Mouse (Mus musculus): Measurements from ENCODE around the gene Gm39566. TPM values are rescaled to one million over a fixed set of nuclear protein-coding genes. Genes with fewer than 3 reads are reported as not detected.

Gm39566 gene
- total RNA-seq, 2 experiments from 2014 or later: not detected

- intact Hi-C loops (cut with DNase I): no loop called here
- DNase-seq: no peak
Measured at GRCm38 (mm10) chr11:69835326-69835965, 20.3 kb upstream of the Gm39566 start.

DNA sequence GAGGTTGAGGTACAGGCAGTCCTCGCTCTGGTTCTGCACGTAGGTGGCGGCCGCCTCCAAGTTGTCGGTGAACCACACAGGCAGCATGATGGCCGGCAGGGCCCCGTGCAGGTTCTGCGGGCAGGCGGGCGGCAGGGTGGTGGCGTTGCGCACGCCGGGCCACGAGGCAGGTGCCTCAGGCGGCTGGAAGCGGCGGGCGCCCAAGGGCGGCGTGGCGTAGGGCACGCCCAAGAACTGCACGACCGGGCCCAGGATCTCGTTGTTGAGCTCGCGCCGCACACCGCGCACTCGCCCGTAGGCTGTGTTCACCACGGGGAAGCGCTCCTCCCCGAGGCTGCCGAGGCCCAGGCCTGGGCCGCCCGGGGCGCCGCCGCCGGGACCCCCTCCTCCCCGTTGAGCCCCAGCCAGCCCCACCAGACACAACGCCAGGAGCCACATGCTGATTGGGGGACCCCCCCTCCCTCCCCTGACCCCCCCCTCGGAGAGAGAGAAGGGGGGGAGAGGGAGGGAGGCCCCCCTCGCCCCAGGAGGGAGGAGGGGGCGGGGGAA, 19.0 kb upstream of the Gm39566 start:
- DNase-seq: peak in 1 of 2 experiments; percentile 35
- intact Hi-C loops (cut with DNase I): no loop called here

- intact Hi-C loops (cut with DNase I): no loop called here
- no peak for DNase-seq
Measured at GRCm38 (mm10) chr11:69833554-69833953, 18.5 kb upstream of the Gm39566 start.

- DNase-seq: no peak
- intact Hi-C loops (cut with DNase I): no loop called here
Measured at GRCm38 (mm10) chr11:69828832-69829231, 13.7 kb upstream of the Gm39566 start.

DNA sequence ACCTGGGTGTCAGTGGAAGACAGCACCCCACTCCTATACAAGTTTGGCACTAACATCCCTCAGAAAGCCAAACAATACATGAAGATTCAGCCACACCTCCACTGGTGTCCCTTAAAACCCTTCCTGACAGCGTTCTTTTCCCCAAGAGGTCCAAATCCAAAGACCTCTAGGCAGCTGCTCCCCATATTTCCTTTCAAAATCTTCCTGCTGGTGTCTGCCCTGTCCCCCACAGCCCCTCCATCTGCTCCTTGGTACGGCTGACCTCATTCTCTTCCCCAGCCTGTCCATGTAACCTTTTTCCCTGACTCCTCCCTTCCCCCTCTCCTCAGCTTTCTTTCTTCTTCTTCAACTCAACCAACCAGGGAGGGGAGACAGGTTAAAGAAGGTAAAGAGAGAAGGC, 8.4 kb upstream of the Gm39566 start:
- intact Hi-C loops (cut with DNase I): no loop called here
- no peak for DNase-seq

GRCm38 (mm10) chr11:69822080-69822479, 7.0 kb upstream of the Gm39566 start, which contains the start of gene Spem1:
Gene Spem1 (minus strand): TSS chr11:69822180.
- intact Hi-C loops (cut with DNase I): no loop called here
- DNase-seq: no peak

DNA sequence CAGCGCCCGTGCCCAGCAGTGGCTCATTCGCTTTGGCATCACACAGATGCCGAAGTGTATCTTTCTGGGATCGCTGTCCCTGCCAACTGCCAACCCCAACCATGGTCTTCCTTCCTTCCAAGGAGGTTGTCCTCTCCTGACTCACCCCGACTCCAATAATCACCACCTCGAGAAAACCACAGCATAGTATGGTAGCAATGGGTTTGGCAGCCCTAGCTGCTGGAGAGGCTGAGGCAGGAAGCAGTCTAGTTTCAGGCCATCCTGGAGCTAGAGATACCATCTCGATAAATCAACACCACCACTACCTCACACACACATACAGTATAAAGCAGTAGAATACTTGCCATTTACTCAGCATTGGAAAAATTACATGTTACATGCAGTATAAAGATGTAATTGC, 3.8 kb upstream of the Gm39566 start:
- intact Hi-C loops (cut with DNase I): no loop called here
- no peak for DNase-seq

DNA sequence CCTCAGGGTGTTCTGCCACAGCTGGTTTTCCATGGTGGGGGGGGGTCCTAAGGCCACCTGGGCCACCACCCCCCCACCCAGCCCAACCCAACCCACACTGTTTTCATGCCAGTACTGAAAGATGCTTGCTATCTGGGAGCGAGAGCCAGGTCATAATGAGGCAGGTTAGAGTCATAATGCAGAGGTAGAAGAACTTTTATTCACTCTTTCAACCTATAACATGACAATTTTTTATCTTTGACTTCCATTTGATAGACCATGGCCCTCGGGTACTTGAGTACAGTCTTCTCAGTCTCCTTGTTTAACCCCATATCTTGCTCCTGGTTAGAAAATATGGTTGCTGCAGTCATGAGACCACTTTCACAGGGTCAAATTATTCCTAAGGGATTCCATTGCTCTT, 3.3 kb upstream of the Gm39566 start, which contains the start of gene Spem2:
Gene Spem2, minus strand, starts transcription at position 101 of the 400 bp plus-strand sequence.
- intact Hi-C loops (cut with DNase I): no loop called here
- DNase-seq: no peak

DNA sequence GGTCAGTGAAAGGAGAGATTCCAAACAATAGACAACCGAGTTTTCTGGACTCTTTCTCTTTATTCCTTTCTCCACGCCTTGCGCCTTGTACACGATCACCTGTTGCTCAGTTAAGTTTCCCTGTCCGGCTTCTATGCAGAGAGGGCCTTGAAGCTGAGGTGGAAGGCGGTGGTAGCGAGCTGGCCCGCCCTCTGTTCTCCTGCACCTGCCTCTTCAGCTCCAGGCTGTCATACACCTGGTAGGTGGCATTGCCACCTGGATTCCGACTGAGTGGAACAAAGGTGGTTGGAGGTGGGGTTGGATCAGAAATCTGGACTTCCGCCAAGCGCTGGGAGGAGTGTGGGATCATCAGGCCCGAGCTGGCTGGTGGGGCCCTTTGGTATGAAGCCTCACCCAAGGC, 1.4 kb upstream of the Gm39566 start:
- intact Hi-C loops (cut with DNase I): no loop called here
- no peak for DNase-seq

GRCm38 (mm10) chr11:69810280-69810679, 4.8 kb downstream of the Gm39566 start:
- intact Hi-C loops (cut with DNase I): no loop called here
- no peak for DNase-seq

GRCm38 (mm10) chr11:69807641-69808040, 7.5 kb downstream of the Gm39566 start:
- DNase-seq: no peak

DNA sequence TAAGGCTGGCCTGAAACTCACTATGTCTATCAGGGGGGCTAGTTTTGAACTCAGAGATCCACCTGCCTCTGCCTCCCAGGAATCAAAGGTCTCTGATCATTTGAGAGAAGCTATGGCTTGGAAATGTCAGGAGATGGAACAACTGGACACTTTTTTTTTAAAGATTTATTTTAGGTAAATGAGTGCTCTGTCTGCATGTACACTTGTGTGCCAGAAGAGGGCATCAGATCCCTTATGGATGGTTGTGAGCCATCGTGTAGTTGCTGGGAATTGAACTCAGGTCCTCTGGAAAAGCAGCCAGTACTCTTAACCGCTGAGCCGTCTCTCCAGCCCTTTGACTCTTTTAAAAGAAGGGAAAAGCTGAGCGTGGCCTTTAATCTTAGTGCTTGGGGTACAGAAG, 8.7 kb downstream of the Gm39566 start:
- no peak for DNase-seq
- intact Hi-C loops (cut with DNase I): no loop called here

More at GRCm38 (mm10) chr11:69807641-69808040, 7.5 kb downstream of the Gm39566 start:
- intact Hi-C loops (cut with DNase I): no loop called here

DNA sequence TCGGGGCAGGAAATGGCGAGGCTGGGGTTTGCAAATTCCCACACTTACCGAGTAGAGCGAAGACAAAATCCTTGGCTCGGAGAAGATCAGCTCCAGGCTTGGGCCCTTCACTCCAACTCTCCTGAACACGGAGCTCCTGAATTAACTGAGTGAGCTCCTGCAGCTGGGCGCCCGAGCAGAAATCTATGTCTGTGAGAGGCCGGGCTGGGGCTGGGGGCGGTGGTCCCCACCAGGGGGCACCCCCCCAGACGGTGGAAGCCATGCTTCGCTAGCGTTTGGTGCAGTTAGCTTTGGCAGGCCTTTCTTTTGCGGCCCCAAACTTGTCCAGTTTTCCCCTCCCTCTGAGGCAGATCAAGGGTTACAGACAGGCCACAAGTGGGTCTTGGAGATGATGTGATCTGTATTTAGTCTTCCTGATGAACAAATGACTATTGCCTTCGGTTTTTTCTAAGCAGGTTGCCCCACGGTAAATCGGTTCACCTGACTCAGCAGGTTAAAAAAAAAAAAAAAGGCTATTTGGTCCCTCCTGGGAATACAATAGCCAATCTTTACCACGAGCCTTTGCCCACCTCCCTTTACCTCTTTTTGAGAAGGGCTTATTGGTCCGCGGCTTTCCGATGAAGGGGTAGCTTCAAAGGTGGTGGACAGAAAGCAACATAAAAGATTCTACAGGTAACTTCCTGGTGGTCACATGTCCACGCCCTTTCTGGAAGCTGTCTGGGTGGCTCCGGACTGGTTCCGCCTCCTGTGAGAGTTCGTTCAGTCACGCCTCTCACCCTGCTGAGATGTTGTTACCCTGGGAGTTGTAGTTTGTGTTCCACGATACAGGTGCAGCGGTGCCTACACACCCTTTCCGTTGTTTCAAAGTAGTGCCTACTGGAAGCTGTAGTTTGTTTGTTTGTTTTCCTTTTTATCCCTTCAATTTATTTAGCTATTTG, 9.9 kb downstream of the Gm39566 start, which contains the start of gene Tmem102:
Gene Tmem102, minus strand, starts transcription at position 653 of the 938 bp plus-strand sequence.
- DNase-seq: peak; percentile 19 to 34
- intact Hi-C loops (cut with DNase I): loop anchor here (2.0 kb wide), 1 partner anchor 72 kb away; no protein-coding TSS in a partner anchor

- intact Hi-C loops (cut with DNase I): loop anchor here (2.0 kb wide), 1 partner anchor 72 kb away; no protein-coding TSS in a partner anchor
- peak; percentile 36 to 51 for DNase-seq
Measured at GRCm38 (mm10) chr11:69804652-69804940, 10.5 kb downstream of the Gm39566 start.

- intact Hi-C loops (cut with DNase I): loop anchor here (2.0 kb wide), 3 partner anchors 33 to 73 kb away; partner anchors contain the start of genes Nlgn2 and Zbtb4
- DNase-seq: peak; percentile 80 to 84
Measured at GRCm38 (mm10) chr11:69803786-69804651, 11.1 kb downstream of the Gm39566 start.

DNA sequence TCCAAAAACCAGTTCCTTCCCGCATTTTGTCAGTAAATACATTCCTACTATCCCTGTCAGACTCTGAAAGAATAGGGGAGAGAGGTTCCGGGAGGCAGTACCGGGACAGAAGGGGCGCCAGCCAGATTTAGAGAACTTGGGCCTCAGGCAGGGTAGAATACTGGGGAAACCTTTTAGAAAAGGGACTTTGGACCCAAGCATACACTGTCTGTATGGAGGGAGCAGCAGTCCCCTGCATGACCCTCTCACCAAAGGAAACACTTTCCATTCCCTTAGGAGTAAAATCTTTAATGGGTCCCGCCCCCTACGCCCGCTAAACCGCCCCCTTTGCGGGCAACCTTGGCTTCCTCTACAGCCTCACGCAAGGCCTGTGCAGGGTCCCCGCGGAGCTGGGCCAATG, 11.8 kb downstream of the Gm39566 start:
- intact Hi-C loops (cut with DNase I): loop anchor here (2.0 kb wide), 2 partner anchors 33 to 39 kb away; partner anchors contain the start of genes Nlgn2 and Zbtb4
- DNase-seq: no peak

- intact Hi-C loops (cut with DNase I): loop anchor here (2.0 kb wide), 2 partner anchors 34 to 38 kb away; partner anchors contain the start of genes Nlgn2 and Zbtb4
- peak; percentile 88 to 89 for DNase-seq
Measured at GRCm38 (mm10) chr11:69802648-69803105, 12.4 kb downstream of the Gm39566 start.

GRCm38 (mm10) chr11:69801379-69801977, 13.6 kb downstream of the Gm39566 start, which contains the start of gene Fgf11:
Gene Fgf11 (minus strand): TSS chr11:69801857.
- intact Hi-C loops (cut with DNase I): no loop called here
- DNase-seq: peak in 1 of 2 experiments; percentile 19

DNA sequence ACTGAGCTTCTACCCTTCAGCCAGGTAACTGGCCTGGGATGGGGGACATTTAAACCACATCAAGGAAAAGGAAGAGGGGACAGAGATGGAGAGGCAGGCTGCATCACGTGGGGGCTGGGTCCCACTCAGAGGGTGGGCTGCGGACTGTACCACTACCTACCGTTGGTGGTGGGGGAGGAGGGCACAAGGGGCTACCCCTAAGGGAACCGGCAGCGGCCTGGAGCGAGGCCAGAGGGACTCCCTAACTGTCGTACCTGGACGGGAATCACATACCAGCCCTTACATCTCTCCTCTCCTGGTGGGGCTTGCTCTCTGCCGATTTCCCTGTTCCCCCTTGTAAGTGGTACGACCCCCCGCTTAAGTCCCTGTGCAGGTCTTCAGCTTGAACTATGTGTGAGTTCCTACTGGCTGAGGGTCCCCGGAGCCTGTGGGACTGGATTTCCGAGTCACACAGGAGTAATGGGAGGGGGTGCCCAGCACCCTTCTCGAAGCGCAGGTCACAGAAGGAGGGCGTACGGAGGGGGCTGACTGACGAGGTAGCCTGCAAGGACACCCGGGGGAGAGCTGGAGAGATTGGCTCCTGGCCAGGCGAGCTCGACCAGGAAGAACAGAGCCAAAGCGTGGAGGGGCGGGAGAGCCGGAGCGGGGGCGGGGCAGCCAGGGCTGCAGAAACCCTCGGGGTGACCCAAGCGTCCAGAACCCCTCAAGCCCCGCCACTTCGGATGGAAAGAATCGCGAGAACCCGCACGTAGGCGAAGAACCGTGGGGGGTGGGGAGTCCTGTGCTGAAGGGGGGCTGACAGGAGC, 14.5 kb downstream of the Gm39566 start:
- intact Hi-C loops (cut with DNase I): no loop called here
- peak; percentile 57 to 70 for DNase-seq
